Mouse (Mus musculus): ENCODE data around the gene U2af1l4.

The U2af1l4 gene

DNA sequence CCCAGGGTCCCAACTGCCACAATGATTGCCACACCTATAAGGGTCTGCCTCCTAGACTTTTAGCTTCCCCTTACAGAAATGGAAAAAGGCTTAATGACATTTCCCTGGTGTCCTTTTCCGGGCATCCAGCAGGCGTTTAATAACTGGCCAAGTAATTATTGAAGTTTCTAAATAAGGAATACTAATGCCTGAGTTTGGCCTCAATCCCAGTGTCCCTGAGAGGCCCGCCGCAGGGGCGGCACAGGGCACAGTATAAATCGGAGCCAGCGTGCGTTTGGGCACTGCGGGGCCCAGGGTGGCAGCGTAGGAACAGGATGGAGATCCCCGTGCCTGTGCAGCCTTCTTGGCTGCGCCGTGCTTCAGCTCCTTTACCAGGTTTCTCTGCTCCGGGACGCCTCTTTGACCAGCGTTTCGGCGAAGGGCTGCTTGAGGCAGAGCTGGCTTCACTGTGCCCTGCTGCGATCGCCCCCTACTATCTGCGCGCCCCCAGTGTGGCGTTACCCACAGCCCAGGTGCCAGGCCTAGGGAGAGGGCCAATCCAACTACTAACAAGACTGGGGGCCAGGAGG is 10.0 kb upstream of the U2af1l4 start:
- peak; percentile 69 for DNase-seq

DNA sequence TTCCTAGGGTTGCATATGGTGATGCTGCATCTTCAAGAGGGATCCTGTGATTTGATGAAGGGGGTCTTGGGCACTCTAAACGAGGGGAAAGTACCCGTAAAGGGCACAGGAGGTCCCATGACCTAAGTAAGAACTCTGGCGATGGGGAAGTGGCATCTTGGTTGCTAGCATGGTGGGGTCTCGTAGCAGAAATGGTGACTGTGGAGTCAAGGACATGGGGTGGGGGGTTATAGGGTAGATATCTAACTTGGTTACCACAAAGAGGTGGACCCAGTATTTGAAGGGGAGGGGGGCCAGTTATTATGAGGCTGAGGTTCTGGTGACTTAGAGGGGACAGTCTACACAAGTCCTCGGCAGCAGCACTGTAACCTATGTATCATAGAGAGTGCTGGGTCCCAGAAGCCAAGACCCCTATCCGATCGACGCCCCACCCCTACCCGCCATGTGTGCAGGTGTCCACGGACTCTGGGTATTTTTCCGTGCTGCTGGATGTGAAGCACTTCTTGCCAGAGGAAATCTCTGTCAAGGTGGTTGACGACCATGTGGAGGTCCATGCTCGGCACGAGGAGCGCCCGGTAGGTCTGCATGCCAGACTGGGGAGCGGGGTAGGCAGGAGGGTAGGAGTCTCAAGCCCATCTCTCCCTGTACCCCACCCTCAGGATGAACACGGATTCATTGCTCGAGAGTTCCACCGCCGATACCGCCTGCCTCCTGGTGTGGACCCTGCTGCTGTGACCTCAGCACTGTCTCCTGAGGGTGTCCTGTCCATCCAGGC is 9.1 kb upstream of the U2af1l4 start:
- DNase-seq: no peak

DNA sequence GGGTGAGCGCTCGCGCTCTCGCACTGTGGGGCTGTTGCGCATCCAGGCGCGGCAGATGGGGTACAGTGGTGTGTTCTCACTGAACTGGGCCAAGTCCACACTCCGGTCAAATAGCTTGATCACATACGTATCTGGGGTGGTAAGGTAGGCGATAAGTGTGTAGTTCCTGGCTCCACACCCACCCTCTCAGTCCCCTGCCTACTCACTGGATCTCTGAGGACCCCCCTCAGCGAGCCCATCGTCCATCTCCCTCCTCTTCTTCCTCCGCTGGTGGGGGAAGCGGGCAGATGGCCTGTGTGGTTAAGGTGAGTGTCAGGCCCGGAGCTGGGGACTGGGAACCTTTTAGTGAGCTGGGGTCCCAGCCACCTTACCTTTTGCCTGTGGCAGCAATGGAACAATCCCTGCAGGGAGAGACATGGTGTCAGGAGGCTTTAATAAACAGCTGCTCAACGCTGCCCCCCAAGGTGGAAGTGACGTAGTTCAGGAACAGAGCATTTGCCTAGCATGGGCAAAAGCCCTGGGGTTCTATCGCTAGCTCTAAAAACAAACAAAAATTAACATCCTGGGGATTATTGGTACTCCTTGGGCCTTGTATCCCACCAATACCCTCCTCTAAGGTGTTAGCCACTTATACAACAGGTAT is 6.1 kb upstream of the U2af1l4 start:
- DNase-seq: no peak

DNA sequence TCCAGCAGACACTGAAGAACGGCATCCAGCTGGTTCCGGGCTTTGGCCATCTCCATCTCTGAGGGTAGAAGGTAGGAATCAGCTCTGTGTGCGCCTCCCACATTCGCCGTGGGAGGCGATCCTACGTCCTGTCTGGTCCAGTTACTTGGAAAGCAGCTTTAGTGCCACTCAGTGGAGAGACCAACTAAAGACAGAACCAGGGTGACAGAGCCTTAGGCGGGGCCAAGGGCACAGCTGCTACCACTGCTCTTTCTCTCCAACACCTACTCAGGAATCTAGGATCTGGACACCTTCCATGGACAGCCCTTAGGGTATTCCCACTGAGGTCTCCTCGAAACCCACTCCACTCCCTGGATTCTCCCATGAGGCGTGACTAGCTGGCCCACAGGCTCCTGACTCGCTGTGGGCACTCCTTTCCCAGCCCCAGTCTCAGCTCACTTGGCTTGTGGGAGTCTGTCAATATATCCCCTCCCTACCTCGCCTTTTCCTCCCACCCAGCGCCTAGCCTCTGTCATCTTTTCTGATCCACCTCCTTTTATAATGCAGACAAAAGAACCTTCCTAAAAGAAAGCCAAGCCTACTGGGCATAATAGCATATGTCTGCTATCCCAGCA is 5.1 kb upstream of the U2af1l4 start:
- DNase-seq: no peak

DNA sequence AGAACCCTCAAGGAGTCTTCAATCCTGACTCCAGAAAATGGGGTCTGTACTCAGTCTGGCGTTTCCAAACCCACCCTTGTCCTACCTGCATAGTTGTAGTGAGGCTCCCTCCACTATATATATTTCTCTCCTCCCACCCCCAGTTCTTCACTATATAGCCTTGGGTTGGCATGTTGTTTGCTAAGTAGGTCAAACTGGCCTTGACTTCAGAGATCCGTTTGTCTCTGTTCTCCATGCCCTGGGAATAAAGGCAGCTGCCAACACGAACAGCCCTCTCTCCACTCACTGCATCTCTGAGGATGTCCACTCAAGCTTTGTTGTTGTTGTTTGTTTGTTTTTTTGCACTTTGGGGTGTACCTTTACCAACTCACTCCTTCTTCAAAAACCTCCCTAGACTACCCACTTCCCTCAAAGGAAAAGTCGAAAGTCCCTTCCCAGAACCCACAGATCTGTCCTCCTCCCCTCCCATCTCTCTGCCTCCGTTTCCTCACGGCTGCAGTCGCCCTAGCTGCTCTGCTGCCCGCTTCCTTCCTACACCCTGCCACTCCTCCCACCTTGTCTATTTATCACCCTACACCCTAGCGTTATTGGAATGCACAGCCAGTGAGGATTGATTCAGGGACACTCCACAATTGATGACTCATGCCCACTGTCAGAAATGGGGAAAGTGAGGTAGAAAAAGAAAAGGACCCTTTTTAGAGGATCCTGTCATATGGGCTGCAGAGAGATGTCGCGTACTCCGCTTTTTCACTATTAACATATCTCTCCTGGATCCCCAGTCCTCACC is 4.3 kb upstream of the U2af1l4 start:
- no peak for DNase-seq

DNA sequence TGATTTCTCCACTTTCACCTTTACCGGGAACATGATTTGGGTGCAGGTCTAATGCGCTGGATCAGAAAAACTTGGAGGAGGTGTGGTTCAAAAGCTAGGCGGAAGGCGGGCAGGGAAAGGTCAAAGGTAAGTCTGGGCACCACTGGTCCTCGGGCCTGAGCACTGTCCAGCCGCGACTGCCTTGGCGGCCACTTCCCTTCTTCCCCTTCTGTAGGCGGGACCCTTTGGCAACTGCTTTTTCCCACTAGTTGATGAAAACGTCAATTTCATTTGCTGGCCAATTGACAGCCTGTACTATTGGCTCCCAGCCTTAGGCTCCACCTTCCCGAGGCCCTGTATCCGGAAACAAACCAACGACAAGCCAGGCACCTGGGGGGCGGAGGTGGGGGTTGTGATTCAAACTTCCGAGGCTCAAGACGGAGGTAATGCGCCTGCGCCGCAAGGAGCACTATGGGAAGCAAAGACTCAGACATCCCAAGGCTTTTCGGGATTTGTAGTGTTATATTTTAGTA is 3.6 kb upstream of the U2af1l4 start, which contains the start of gene Lin37:
TSS of gene Lin37 (minus strand) at position 396 of the 512 bp plus-strand sequence.
- DNase-seq: peak; percentile 99

DNA sequence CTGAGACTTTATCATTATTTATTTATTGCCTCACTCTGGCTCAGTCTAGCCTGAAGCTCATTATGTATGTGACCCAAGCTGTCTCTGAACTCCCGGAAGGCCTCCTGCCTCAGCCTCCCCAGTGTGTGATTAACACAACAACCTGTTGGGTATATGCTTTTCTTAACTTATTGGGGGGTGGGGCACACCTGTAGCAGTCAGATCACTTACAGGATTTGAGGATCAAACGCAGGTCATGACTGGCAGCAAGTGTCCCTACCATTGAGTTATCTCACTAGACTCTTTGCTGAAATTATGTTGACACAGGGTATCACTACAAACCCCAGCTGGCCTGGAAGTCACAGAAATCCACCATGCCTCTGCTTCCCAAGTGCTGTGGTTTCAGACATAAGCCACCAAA is 2.8 kb upstream of the U2af1l4 start:
- no peak for DNase-seq

DNA sequence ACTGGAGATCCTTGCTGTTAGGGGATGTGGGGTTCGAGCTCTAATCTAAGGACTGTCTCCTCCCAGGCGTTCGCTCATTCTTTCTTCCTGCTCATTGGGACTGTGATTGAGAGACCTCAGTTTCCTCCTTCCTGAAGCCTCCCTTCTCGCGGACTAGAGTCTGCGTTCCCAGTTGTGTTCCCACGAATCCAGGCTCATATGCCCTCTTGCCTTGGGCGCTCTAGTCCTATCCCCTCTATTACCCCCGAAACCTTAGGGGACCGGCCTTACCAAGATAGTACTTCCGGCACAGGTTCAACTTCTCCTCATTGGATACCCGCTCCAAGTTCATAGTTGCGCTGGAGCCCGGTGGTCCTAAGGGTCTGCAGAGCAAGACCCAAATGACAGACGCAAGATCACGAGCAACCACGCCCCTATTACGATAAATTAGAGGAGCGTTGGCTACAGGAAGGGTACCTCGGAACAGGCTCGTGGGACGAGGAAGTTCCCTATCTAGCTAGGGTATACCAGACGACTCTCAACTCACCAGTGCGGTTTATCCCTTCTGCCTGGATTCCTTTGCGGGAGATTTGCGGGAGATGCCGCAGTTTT is 480 bp upstream of the U2af1l4 start:
- DNase-seq: peak; percentile 58

DNA sequence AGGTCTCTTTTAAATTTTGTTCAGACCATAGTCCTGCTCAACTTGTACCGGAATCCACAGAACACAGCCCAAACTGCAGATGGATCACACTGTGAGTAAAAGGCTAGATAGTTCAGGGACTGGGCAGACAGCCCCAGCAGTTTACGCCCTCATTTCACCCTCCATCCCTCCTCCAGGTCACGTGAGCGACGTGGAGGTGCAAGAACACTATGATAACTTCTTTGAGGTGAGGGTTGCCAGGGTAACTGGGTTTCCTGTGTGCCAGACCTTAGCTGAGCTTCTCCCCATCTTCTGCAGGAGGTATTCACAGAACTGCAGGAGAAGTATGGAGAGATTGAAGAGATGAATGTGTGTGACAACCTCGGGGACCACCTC is 792 bp downstream of the U2af1l4 start:
- DNase-seq: no peak

DNA sequence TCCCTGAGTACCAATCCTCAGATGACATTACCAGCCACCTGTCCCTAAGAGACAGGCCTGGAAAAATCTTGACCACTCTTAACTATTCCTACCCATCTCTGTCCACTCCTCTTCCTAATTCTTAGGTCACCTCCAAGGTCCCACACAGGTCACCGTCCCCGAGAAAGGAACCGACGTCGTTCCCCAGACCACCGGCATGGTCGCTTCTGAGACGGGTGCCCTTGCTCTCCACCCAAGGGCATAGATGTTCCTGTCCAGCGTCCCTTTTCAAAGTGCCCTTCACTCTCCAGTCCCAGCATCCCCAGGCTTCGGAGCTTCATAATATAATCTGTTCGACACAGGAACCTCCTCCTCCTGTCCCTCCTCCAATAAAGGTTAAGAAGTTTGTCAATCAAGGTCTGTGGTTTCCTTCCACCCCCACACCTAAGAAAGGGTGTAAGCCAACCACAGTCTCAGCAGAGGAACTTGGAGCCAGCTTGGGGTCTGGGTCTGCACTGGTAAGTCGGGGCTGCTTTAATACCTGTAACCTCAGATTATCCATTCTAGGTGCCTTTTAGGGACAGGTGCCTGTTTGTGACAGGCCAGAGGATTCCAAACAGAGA is 2.0 kb downstream of the U2af1l4 start, which contains the start of gene Igflr1:
TSS of gene Igflr1 (plus strand) at position 458 of the 602 bp plus-strand sequence.
- no peak for DNase-seq

DNA sequence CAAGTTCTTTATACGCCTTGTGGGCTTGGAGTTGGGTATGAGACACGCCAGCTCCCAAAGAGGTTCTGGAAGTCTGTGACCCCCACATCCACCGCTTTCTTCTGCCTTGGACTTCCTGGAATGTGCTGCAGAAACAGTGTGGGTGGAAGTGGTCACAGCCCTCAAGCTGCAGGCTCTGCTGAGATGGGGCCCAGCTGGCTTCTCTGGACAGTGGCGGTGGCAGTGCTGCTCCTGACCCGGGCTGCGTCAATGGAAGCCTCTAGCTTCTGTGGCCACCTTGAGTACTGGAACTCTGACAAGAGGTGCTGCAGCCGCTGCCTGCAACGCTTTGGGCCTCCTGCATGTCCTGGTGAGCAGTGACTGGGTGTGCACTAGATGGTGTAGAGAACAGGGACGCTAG is 2.9 kb downstream of the U2af1l4 start:
- DNase-seq: no peak

DNA sequence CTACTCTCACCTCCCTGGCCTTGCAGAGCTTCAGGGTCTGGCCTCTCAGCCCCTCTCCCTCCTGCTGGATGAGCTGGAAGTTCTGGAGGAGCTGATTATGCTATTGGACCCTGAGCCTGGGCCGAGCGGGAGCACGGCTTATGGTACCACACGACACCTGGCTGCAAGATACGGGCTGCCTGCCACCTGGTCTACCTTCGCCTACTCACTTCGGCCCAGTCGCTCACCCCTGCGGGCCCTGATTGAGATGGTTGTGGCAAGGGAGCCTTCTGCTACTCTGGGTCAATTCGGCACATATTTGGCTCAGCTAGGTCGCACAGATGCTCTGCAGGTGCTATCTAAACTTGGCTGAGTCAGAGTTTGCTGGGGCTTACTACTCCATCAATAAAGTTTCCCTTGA is 4.5 kb downstream of the U2af1l4 start:
- DNase-seq: no peak

DNA sequence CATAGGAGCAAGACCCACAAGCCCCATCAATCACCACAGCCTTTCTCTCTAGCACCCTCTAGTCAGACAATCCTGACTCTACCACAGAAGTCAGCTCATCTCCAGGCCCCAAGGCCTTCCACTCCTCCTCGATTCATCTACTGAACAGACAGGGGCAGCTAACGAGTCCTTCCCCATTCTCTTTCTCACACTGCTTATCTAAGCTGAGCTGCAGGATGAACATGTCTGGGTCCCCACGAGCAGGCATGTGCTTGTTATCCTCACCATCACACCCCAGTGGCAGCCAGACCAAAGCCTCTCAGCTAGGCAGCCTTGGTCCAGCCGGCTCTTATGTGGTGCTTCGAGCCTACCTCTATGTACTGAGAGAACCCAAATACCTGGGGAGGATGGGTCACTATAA is 9.3 kb downstream of the U2af1l4 start:
- no peak for DNase-seq

DNA sequence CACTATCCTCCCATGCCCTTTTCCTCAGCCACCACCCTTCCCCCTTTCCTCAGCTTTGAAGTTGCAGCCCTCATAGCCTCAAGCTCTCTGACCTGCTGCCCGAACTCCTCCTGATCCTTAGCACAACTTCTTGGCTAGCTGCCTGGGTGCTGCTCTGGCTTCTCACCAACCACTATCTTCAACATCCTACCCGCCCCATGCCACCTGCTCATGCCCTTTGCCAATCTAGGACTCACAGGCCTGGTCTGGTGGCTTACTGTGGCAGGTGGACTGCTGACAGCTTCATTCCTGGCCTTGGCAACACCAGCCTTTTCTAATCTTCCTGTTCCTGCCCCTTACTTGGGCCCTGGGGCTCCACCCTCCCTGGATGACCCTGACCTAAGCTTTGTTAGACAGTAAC is 9.9 kb downstream of the U2af1l4 start:
- peak; percentile 73 for DNase-seq

DNA sequence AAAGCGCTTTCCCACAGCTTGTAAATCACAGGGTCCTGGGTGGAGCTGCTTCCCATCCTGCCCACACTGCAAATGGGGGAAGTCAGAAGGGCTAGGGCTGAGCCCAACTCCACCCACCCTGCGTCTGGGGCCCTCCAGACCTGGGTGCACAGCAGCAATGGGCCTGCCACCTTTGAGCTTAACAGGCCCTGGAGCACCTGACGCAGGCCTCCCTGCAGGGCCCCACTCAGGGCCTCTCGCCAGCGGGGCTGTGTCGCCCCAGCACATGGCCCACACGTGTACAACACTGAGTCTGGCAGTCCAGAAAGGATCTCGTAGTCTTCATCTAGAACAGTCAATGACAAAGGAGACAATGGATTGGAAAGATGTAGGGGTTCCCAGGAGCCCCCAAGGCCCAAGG is 16.8 kb downstream of the U2af1l4 start:
- DNase-seq: no peak

DNA sequence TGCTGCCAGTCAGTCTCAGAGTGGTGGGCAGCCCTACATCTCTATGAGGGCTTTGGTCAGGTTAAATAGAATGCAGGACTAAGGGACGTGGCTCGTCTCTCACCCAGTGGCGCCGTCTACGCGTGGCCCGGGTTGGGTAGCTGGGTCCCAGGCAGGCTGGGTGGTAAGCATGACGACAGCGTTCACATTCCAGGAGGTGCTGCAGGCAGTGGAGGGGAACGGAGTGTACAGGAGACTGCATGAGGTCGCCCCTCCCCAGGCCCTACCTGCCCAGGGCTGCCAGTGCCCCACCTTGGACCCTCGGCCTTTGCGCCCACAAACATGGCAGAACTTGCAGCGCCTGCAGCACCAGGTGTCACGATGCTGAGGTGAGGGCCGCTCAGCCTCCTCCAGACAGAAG is 18.4 kb downstream of the U2af1l4 start:
- DNase-seq: peak; percentile 16

DNA sequence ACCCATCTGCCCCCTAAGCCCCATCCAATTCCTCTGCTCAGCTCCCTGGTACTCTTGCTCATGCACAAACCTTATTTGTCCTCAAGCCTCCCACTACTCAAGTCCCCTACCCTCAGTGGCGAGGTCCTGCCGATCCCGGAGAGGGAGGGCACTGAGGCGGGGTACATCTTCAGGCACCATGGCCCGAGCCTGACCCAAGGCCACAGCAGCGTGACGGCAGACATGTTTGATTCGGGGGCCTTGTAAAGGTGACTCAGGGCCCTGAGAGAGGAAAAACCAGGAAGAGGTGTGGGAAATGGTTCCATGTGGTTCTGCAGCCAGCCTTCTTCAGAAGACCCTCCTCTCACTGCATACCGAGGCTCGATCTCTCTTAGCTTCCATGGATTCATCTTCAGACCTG is 21.2 kb downstream of the U2af1l4 start:
- peak; percentile 11 for DNase-seq

DNA sequence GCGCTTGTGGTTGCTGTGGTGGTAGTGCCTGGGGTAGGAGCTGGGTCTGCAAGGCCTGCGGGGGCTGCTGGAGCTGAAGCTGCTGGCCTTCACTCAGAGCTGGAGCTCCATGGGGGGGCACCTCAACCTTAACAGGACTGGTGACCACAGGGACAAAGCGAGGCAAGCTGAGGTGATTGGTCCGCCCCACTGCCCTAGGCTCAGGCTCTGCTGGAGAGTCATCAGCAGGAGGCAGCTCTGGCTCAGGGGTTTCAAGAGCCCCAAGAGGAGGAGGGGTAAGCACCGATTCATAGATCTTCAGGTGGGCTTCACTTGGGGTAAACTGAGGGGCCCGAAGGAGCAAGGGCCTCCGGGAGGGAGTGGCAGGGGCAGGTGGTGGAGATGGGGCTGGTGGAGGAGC is 22.1 kb downstream of the U2af1l4 start:
- DNase-seq: peak; percentile 18

DNA sequence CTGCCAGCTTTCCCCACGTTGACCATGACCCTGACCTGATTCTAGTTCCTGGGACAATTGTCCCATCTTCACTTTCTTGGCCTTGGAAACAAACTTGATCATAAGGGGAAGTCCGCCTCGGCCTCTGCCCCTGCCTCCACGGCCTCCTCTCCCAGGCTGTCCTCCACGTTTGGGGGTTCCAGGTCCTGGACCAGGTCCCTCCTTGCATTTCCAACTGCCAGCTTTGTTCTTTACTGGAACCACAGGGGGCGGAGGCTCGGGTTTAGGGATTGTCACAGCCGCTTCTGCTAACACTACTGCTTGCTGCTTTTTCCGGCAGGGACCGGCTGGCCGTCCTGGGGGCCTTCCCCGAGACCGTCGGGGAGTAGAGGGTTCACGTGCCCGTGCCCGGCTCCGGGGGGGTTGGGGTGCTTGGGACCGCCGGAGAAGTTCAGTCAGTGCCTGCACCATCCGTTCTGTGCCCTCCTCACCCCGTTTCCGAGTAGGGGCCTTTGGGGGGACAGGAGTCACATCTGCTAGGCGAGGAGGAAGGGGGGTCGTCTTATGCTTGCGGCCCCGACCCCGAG is 23.4 kb downstream of the U2af1l4 start:
- peak; percentile 42 for DNase-seq

DNA sequence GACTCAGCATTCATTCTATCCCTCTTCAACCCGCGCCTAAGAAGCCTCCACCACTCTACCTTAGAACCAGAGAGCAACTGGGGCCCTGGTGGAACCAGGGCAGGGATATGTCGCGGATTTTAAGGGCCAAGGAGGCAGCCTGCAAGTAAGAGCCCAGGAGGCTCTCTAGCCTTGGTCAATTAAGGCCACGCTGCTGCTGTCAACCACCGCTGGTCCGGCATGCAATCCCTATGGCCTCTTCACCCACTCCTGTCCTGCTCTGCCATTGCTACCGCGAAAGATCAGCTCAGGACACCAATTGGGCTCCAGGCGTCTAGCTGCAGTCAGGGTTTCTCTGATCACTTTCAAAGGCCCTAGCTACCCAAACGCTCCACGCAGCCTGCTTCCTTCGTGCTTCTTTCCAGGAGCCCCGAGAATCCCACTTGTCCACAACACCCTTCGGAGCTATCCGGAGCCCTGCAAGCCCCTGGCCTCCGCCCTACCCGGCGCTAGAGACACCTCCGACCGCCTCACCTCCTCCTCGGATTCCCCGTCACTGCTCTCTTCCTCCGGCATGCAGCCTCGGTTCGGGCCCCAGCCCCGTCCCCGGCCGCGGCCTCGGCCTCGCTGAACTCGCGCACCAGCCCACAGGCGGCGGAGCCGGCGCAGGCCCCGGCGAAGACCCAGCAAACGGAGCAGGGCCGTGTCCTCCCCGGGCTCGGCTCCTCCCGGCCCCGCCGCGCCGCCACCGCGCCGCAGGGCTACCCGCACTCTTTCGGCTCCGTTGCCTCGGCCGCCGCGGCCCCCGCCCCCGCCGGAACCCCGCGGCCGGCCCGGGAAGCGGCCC is 25.0 kb downstream of the U2af1l4 start:
- DNase-seq: no peak

Data from cerebellum, adult 11 months (tissue).